ENCODE assay signal across 12 mouse cellular contexts in genomic region chr6:38847958-38848910, GRCm38 (mm10). TPM values are rescaled to one million over a fixed set of nuclear protein-coding genes. Genes with fewer than 3 reads are reported as not detected.
DNase-seq lines count a peak whose midpoint lies in the region; ATAC-seq lines count a peak whose summit lies in the region.
"Had no signal": no experiment of that assay in that cellular context is flagged by ENCODE, and none has a peak within 500 bp of the region (broad histone marks: within the 10 kb centered on the region; RNA-seq: fewer than 3 reads in every experiment).

No protein-coding gene starts in this region.

- H3K27me3 ChIP-seq in midbrain, embryonic 13.5 days: no peaks in the 10 kb centered on the region
- no peaks in the 10 kb centered on the region for H3K27me3 ChIP-seq in midbrain, embryonic 15.5 days (replicated peaks)
- no peaks in the 10 kb centered on the region for H3K27me3 ChIP-seq in embryonic facial prominence, embryonic 12.5 days

- no peak overlapping the region for H3K9ac ChIP-seq in midbrain, embryonic 13.5 days (replicated peaks)
- H3K9ac ChIP-seq in midbrain, embryonic 15.5 days: no peak overlapping the region
- no peak overlapping the region for H3K9ac ChIP-seq in embryonic facial prominence, embryonic 12.5 days

- ATAC-seq in midbrain, embryonic 13.5 days: peak; percentile 15; the same call in 1 of the 2 replicates
- ATAC-seq in midbrain, embryonic 15.5 days (replicated peaks): no peak
- ATAC-seq in embryonic facial prominence, embryonic 12.5 days (ENCODE audit: insufficient number of reproducible peaks, insufficient read depth, low FRiP score, low TSS enrichment): no peak

- WGBS in midbrain, embryonic 13.5 days: 49% methylated on average over 3 of the region's 3 CpGs
- 34% methylated on average over 3 of the region's 3 CpGs for WGBS in midbrain, embryonic 15.5 days
- WGBS in embryonic facial prominence, embryonic 12.5 days: 42% methylated on average over 3 of the region's 3 CpGs
- WGBS in large intestine, adult 2 months: 31% methylated on average over 3 of the region's 3 CpGs

- no peaks in the 10 kb centered on the region for H3K36me3 ChIP-seq in midbrain, embryonic 13.5 days
- no peaks in the 10 kb centered on the region for H3K36me3 ChIP-seq in midbrain, embryonic 15.5 days (replicated peaks)
- no peaks in the 10 kb centered on the region for H3K36me3 ChIP-seq in embryonic facial prominence, embryonic 12.5 days

- H3K4me3 ChIP-seq in midbrain, embryonic 13.5 days (replicated peaks): no peak overlapping the region
- H3K4me3 ChIP-seq in midbrain, embryonic 15.5 days: no peak overlapping the region
- H3K4me3 ChIP-seq in embryonic facial prominence, embryonic 12.5 days: no peak overlapping the region

- no peaks in the 10 kb centered on the region for H3K9me3 ChIP-seq in midbrain, embryonic 13.5 days
- H3K9me3 ChIP-seq in midbrain, embryonic 15.5 days: no peaks in the 10 kb centered on the region
- no peaks in the 10 kb centered on the region for H3K9me3 ChIP-seq in embryonic facial prominence, embryonic 12.5 days

- peaks cover 74% of the 10 kb centered on the region for H3K4me1 ChIP-seq in midbrain, embryonic 13.5 days (replicated peaks)
- H3K4me1 ChIP-seq in midbrain, embryonic 15.5 days: peaks cover 55% of the 10 kb centered on the region
- peaks cover 45% of the 10 kb centered on the region for H3K4me1 ChIP-seq in embryonic facial prominence, embryonic 12.5 days

- no peak overlapping the region for H3K4me2 ChIP-seq in midbrain, embryonic 13.5 days (replicated peaks)
- H3K4me2 ChIP-seq in midbrain, embryonic 15.5 days: no peak overlapping the region
- no peak overlapping the region for H3K4me2 ChIP-seq in embryonic facial prominence, embryonic 12.5 days (replicated peaks)

- peak; percentile 22 for DNase-seq in large intestine, adult 2 months (ENCODE audit: low read depth, low spot score)
- peak; percentile 39 for DNase-seq in thymus, postnatal 0 days (ENCODE audit: low spot score)
- no peak for DNase-seq in right cerebral cortex, adult 2 months (ENCODE audit: low spot score in 2 of 2)
- DNase-seq in spleen, postnatal 36 days (ENCODE audit: low spot score in 2 of 2): no peak
- no peak for DNase-seq in layer of hippocampus, adult 8-10 months (ENCODE audit: low spot score in 2 of 2)
- DNase-seq: cerebellum, adult 8-10 months; heart, adult 18-20 months; right cerebral cortex, postnatal 4 days had no signal

- H3K27ac ChIP-seq in midbrain, embryonic 13.5 days: peak overlapping the region; percentile 8; the same call in 1 of the 2 replicates
- H3K27ac ChIP-seq in midbrain, embryonic 15.5 days: no peak overlapping the region
- H3K27ac ChIP-seq in embryonic facial prominence, embryonic 12.5 days: 0 out of 2 replicates have a peak overlapping the region, but pooled peaks have one; percentile 24
- H3K27ac ChIP-seq: macrophage had no signal

RNA-seq across cellular contexts. Expression of gene Tbxas1, which starts 27.0 kb away (rescaled TPM):
- 1.6 and 2.1 TPM in 2 replicates for polyA plus RNA-seq in midbrain, embryonic 13.5 days (2015; fragmentation: Nextera tagmentation; extraction: Ambion mirVana)
- polyA plus RNA-seq in midbrain, embryonic 15.5 days (2015; fragmentation: Nextera tagmentation; extraction: Ambion mirVana): 2.3 TPM in 2 replicates
- polyA plus RNA-seq in embryonic facial prominence, embryonic 12.5 days (2016; fragmentation: Nextera tagmentation; extraction: Ambion mirVana): 1.4 and 2.2 TPM in 2 replicates
- polyA plus RNA-seq in large intestine, adult 2 months (2012; rRNA removed): 3.0 and 4.7 TPM in 2 replicates
- 2.0 and 2.5 TPM in 2 replicates for polyA plus RNA-seq in thymus, postnatal 0 days (2015; fragmentation: Nextera tagmentation; extraction: Ambion mirVana)
- 10 to 100 TPM in 2 of 4 experiments, 1 to 10 TPM in 2; 2.1 to 16.8 (median 7.6) TPM for total RNA-seq in layer of hippocampus, adult 8-10 months (2022)

RNA-seq across cellular contexts. Expression of gene Hipk2, which starts 27.7 kb away (rescaled TPM):
- 44.0 and 46.9 TPM in 2 replicates for polyA plus RNA-seq in midbrain, embryonic 13.5 days (2015; fragmentation: Nextera tagmentation; extraction: Ambion mirVana)
- 43.5 and 45.3 TPM in 2 replicates for polyA plus RNA-seq in midbrain, embryonic 15.5 days (2015; fragmentation: Nextera tagmentation; extraction: Ambion mirVana)
- 19.4 and 21.9 TPM in 2 replicates for polyA plus RNA-seq in embryonic facial prominence, embryonic 12.5 days (2016; fragmentation: Nextera tagmentation; extraction: Ambion mirVana)
- polyA plus RNA-seq in large intestine, adult 2 months (2012; rRNA removed): 12.3 and 30.1 TPM in 2 replicates
- 3.1 and 7.1 TPM in 2 replicates for polyA plus RNA-seq in thymus, postnatal 0 days (2015; fragmentation: Nextera tagmentation; extraction: Ambion mirVana)
- 10 to 100 TPM; 64.8 to 69.9 (median 67.6) TPM for total RNA-seq in layer of hippocampus, adult 8-10 months (2022)

Comparison
In these comparisons a context has a peak if more than half of its experiments do, and no peak if none do; other contexts are left out.
1. DNase-seq: peak in large intestine, adult 2 months (single experiment) and thymus, postnatal 0 days (single experiment); none in right cerebral cortex, adult 2 months (0 of 2), spleen, postnatal 36 days (0 of 2) and layer of hippocampus, adult 8-10 months (0 of 2).